Mouse (Mus musculus) embryonic facial prominence, embryonic 11.5 days (tissue): ENCODE results near the gene Rasa1. TPM values are rescaled to one million over a fixed set of nuclear protein-coding genes. Genes with fewer than 3 reads are reported as not detected.
A peak's percentile ranks its signal among the peaks of the same experiment; 100 is the strongest.

Experiments
- ATAC-seq: fragments of 200-750 bp; cut with Nextera tagmentation; replicated peaks from 2 replicates; pipeline ENCODE4 v1.8.0; 2017; ENCODE audit warnings: low read depth; ENCODE audit not compliant: insufficient number of reproducible peaks, low FRiP score, low TSS enrichment
- DNase-seq: peaks from one replicate; pipeline ENCODE4 v3.0.0-alpha.2; 2015; ENCODE audit warnings: low spot score
- H3K27ac ChIP-seq: fragments of 300-500 bp; sonication (generic); replicated peaks from 2 replicates; pipeline ENCODE4 v1.5.1; 2014; ENCODE audit warnings: mild to moderate bottlenecking, low read depth, low read length, control low read depth
- H3K27me3 ChIP-seq: fragments of 300-500 bp; sonication (generic); 2 replicates; pipeline ENCODE4 v1.6.1; 2014; ENCODE audit warnings: mild to moderate bottlenecking, low read length, moderate library complexity, mixed read lengths; ENCODE audit not compliant: control insufficient read depth, insufficient read depth
- H3K36me3 ChIP-seq: fragments of 300-500 bp; sonication (generic); replicated peaks from 2 replicates; pipeline ENCODE4 v1.6.1; 2014; ENCODE audit warnings: low read depth, mild to moderate bottlenecking, low read length, moderate library complexity, mixed read lengths; ENCODE audit not compliant: control insufficient read depth, insufficient read depth
- H3K4me1 ChIP-seq: fragments of 300-500 bp; sonication (generic); 2 replicates; pipeline ENCODE4 v1.6.1; 2014; ENCODE audit warnings: low read length, mixed read lengths; ENCODE audit not compliant: control insufficient read depth, insufficient read depth
- H3K4me2 ChIP-seq: fragments of 300-500 bp; sonication (generic); 2 replicates; pipeline ENCODE4 v1.6.1; 2014; ENCODE audit warnings: low read depth, mild to moderate bottlenecking, control low read depth, low read length, moderate library complexity
- H3K4me3 ChIP-seq: fragments of 300-500 bp; sonication (generic); 2 replicates; pipeline ENCODE4 v1.5.1; 2014; ENCODE audit warnings: low read depth, low read length, control low read depth
- H3K9ac ChIP-seq: fragments of 300-500 bp; sonication (generic); replicated peaks from 2 replicates; pipeline ENCODE4 v1.6.1; 2014; ENCODE audit warnings: mild to moderate bottlenecking, control low read depth, low read length
- H3K9me3 ChIP-seq: fragments of 300-500 bp; sonication (generic); replicated peaks from 2 replicates; pipeline ENCODE4 v1.6.1; 2016; ENCODE audit warnings: mild to moderate bottlenecking, low read length, inconsistent platforms, mixed read lengths; ENCODE audit not compliant: control insufficient read depth
- WGBS: fragments of 180-500 bp; shearing (Covaris S2); extraction: QIAGEN DNeasy Blood & Tissue Kit; methylation state at CpG from one replicate; pipeline ENCODE4 v1.1.7; 2014; 5-methylcytosine and 5-hydroxymethylcytosine counted together
- polyA plus RNA-seq: library from polyadenylated mRNA; unstranded; fragments of >200 nt; fragmentation: Nextera tagmentation; extraction: Ambion mirVana; gene quantifications from 2 replicates; pipeline ENCODE4 v1.2.1, GENCODE M21; 2014

The Rasa1 gene
- polyA plus RNA-seq, 1 experiment from 2014 or later, result 50.6 TPM

DNA sequence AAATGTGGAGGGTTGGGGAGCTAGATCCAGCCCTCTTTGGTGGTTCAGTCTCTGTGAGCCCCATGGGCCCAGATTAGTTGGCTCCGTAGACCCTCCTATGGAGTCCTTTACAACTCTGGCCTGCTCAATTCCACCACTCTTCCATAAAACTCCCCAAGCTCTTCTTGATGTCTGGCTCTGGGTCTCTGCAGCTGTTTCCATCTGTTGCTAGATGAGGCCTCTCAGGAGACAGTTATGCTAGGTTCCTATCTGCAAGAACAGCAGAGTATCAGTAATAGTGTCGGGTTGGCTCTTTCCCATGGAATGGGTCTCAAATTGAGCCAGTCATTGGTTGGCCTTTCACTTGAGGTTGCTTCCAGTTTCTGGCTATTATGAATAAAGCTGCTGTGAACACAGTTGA, 97.7 kb downstream of the Rasa1 start:
- H3K9ac ChIP-seq, result no peak overlapping the region

DNA sequence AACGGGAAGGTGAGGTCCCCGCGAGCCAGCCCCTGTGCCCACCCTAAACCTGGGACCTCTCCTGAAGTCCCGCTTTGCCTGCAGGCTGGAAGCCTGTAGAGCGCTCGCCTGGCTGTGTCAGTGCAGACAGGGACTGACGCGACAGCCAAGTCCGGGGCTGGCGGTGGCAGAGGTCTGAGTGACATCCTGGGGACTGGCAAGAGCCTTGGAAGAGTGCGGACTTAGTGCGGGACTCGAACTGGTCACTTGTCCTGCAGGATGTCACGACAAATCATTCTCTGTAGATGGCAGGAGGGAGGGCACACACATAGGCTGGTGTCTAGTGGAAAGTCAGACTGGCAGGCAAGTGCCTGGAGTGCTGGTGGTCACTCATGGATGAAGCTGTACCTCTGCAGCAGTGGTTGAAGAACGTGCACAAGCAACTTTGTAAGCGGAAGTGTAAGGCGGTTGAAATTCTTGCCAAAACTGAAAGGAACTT, 99.2 kb downstream of the Rasa1 start:
- 2% methylated on average over 17 of the region's 17 CpGs for WGBS
- ATAC-seq (peak; percentile 89), DNase-seq (peak; percentile 2)
- 0 out of 2 replicates have a peak, but pooled peaks cover 2% of the 10 kb centered on the region for H3K36me3 ChIP-seq
- H3K9me3 ChIP-seq, result no peaks in the 10 kb centered on the region
- H3K27me3 ChIP-seq, result no peaks in the 10 kb centered on the region
- H3K9ac ChIP-seq, result peak overlapping the region; percentile 84
- H3K4me3 ChIP-seq, result peak overlapping the region; percentile 89
- no peaks in the 10 kb centered on the region for H3K4me1 ChIP-seq
- H3K4me2 ChIP-seq, result peak overlapping the region; percentile 83
- H3K27ac ChIP-seq, result 0 out of 2 replicates have a peak overlapping the region, but pooled peaks have one; percentile 41

More for the DNA sequence above, 97.7 kb downstream of the Rasa1 start:
- H3K9me3 ChIP-seq, result no peaks in the 10 kb centered on the region
- DNase-seq (no peak), ATAC-seq (no peak)
- H3K27ac ChIP-seq, result no peak overlapping the region
- no peak overlapping the region for H3K4me2 ChIP-seq
- H3K27me3 ChIP-seq, result no peaks in the 10 kb centered on the region
- no peaks in the 10 kb centered on the region for H3K4me1 ChIP-seq
- 0 out of 2 replicates have a peak, but pooled peaks cover 2% of the 10 kb centered on the region for H3K36me3 ChIP-seq
- 94% methylated on average over 2 of the region's 2 CpGs for WGBS
- H3K4me3 ChIP-seq, result no peak overlapping the region

DNA sequence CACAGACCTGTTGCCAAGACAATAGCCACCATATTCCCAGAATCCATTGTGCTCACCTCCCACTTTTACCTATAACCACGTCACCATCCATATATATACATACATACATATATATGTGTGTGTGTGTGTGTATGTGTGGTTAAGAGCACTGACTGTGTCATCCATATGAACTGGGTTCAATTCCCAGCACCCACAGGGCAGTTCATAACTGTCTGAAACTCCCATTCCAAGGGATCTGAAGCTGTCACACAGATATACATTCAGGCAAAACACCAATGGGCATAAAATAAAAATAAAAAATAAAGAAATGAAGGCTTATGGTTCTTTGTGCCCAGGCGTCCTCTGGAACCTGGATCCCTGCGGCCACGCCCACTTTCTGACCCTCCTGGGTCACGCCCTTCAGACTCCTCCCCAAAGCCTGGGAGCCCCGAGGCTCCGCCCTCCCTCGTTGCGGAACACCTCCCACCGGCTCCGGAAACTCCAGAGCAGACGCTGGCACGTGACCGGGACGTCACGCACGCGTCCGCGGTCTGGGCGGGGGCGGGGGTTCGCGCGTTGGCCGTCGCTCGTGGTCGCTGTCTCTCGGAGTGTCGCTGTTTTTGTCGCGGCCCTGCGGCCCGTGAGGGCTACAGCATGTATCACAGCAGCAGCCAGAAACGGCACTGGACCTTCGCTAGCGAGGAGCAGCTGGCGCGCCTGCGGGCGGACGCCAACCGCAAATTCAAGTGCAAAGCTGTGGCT, 99.9 kb downstream of the Rasa1 start, which contains the start of gene Ccnh:
Gene Ccnh (plus strand): TSS at position 506 of the 741 bp plus-strand sequence.
- H3K4me2 ChIP-seq, result peak within 1 kb of the TSS; percentile 83
- 0 out of 2 replicates have a peak, but pooled peaks cover 2% of the 10 kb centered on the region for H3K36me3 ChIP-seq
- H3K9me3 ChIP-seq, result no peaks in the 10 kb centered on the region
- H3K9ac ChIP-seq, result peak within 1 kb of the TSS; percentile 84
- ATAC-seq (peak; percentile 96), DNase-seq (peak; percentile 94)
- H3K27me3 ChIP-seq, result no peaks in the 10 kb centered on the region
- peak within 1 kb of the TSS; percentile 89 for H3K4me3 ChIP-seq
- 2% methylated on average over 44 of the region's 44 CpGs for WGBS
- H3K27ac ChIP-seq, result 0 out of 2 replicates have a peak within 1 kb of the TSS, but pooled peaks have one; percentile 41
- H3K4me1 ChIP-seq, result no peaks in the 10 kb centered on the region

Other genes starting within 250 kb of the Rasa1 start
- 118 and 121 TPM in 2 replicates for gene Ccnh, start 99.7 kb downstream of the Rasa1 start, polyA plus RNA-seq